23 mouse cellular contexts compared by ENCODE assay signal in the genomic region with DNA sequence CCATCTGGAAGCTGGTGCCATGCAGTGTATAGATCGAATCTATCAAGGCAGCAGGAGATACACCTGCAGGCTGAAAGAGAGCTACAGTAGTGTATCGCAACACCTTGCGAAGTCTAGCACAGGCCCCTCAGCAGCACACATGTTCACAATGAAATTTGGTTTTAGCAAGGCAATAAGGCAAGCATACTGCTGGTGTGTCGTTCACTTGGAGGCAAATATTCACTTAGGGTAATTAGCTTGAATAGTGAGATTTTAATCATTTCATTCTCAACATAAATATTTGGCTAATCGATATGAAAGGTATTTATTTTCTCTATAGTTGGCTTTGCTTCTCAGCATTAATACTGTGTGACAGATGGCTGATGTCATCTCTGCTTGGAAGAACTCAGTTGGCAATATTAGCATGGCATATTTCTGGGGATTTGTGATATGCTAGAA.
DNase-seq lines count a peak whose midpoint lies in the region; ATAC-seq and TF ChIP-seq lines count a peak whose summit lies in the region.
"Had no signal": no experiment of that assay in that cellular context is flagged by ENCODE, and none has a peak within 500 bp of the region (broad histone marks: within the 10 kb centered on the region; RNA-seq: fewer than 3 reads in every experiment).

No protein-coding gene starts in this region.

- ATAC-seq in forebrain, embryonic 13.5 days, result peak; percentile 63
- no peak for ATAC-seq in forebrain, embryonic 11.5 days (replicated peaks; ENCODE audit: low FRiP score)
- ATAC-seq in hindbrain, postnatal 0 days, result peak; percentile 75
- ATAC-seq in hindbrain, embryonic 13.5 days (ENCODE audit: low FRiP score), result no peak
- ATAC-seq in activated CD4-positive, CD25-positive, alpha-beta regulatory T cell, adult 4 months, result no peak
- ATAC-seq: CD4-positive, CD25-positive, alpha-beta regulatory T cell, adult 4 months; lung, postnatal 0 days; midbrain, embryonic 13.5 days had no signal

- no peaks in the 10 kb centered on the region for H3K36me3 ChIP-seq in forebrain, embryonic 13.5 days (ENCODE audit: poor library complexity, severe bottlenecking)
- H3K36me3 ChIP-seq in forebrain, embryonic 11.5 days (ENCODE audit: control insufficient read depth, insufficient read depth, low read length), result no peaks in the 10 kb centered on the region
- H3K36me3 ChIP-seq in hindbrain, postnatal 0 days (ENCODE audit: insufficient read depth, low read length), result no peaks in the 10 kb centered on the region
- no peaks in the 10 kb centered on the region for H3K36me3 ChIP-seq in hindbrain, embryonic 13.5 days
- H3K36me3 ChIP-seq: embryonic facial prominence, embryonic 12.5 days; heart, embryonic 10.5 days; limb, embryonic 15.5 days; liver, embryonic 15.5 days; midbrain, embryonic 13.5 days had no signal

- H3K4me2 ChIP-seq in forebrain, embryonic 13.5 days, result no peak overlapping the region
- H3K4me2 ChIP-seq in forebrain, embryonic 11.5 days (ENCODE audit: low read depth, low read length, severe bottlenecking), result no peak overlapping the region
- H3K4me2 ChIP-seq in hindbrain, postnatal 0 days (ENCODE audit: low read depth, low read length), result no peak overlapping the region
- no peak overlapping the region for H3K4me2 ChIP-seq in hindbrain, embryonic 13.5 days
- H3K4me2 ChIP-seq: embryonic facial prominence, embryonic 12.5 days; limb, embryonic 15.5 days; liver, embryonic 15.5 days; midbrain, embryonic 13.5 days had no signal

- WGBS in forebrain, embryonic 13.5 days, result 85% methylated on average over 5 of the region's 5 CpGs
- whole genome bisulfite sequencing in forebrain, embryonic 11.5 days, result 92% methylated on average over 5 of the region's 5 CpGs
- WGBS in hindbrain, postnatal 0 days, result 66% methylated on average over 5 of the region's 5 CpGs
- WGBS in hindbrain, embryonic 13.5 days, result 76% methylated on average over 5 of the region's 5 CpGs

- no peak overlapping the region for H3K4me3 ChIP-seq in forebrain, embryonic 13.5 days
- no peak overlapping the region for H3K4me3 ChIP-seq in forebrain, embryonic 11.5 days (ENCODE audit: low read depth, low read length)
- H3K4me3 ChIP-seq in hindbrain, postnatal 0 days (ENCODE audit: low read length), result no peak overlapping the region
- H3K4me3 ChIP-seq in hindbrain, embryonic 13.5 days, result no peak overlapping the region
- H3K4me3 ChIP-seq: embryonic facial prominence, embryonic 12.5 days; erythroblast, embryonic 14.5 days; heart, embryonic 10.5 days; limb, embryonic 15.5 days; liver, embryonic 15.5 days; midbrain, embryonic 13.5 days; myocyte had no signal

- H3K9ac ChIP-seq in forebrain, embryonic 13.5 days, result no peak overlapping the region
- H3K9ac ChIP-seq in forebrain, embryonic 11.5 days (ENCODE audit: low read length), result no peak overlapping the region
- H3K9ac ChIP-seq in hindbrain, postnatal 0 days (replicated peaks; ENCODE audit: low read length), result no peak overlapping the region
- H3K9ac ChIP-seq in hindbrain, embryonic 13.5 days, result no peak overlapping the region
- H3K9ac ChIP-seq: embryonic facial prominence, embryonic 12.5 days; limb, embryonic 15.5 days; liver, embryonic 15.5 days; midbrain, embryonic 13.5 days had no signal

- DNase-seq in forebrain, embryonic 11.5 days (ENCODE audit: low spot score), result no peak
- DNase-seq in hindbrain, postnatal 0 days (ENCODE audit: low spot score), result peak; percentile 27
- DNase-seq in cerebellum, adult 11-12 months, result peak; percentile 52
- peak; percentile 37 to 76 for DNase-seq in cerebellum, postnatal 14 days
- no peak for DNase-seq in lung, postnatal 14 days
- DNase-seq: adrenal gland, postnatal 14 days; kidney, adult 2 months; kidney, postnatal 10 days; right cerebral cortex, postnatal 14 days; spleen, adult 18-20 months; thymus, postnatal 14 days had no signal

- H3K4me1 ChIP-seq in forebrain, embryonic 13.5 days, result 0 out of 2 replicates have a peak, but pooled peaks cover 4% of the 10 kb centered on the region
- no peaks in the 10 kb centered on the region for H3K4me1 ChIP-seq in forebrain, embryonic 11.5 days (replicated peaks; ENCODE audit: control insufficient read depth, insufficient read depth, low read length)
- H3K4me1 ChIP-seq in hindbrain, postnatal 0 days (ENCODE audit: insufficient read depth, low read length), result no peaks in the 10 kb centered on the region
- H3K4me1 ChIP-seq in hindbrain, embryonic 13.5 days (replicated peaks), result no peaks in the 10 kb centered on the region
- H3K4me1 ChIP-seq: embryonic facial prominence, embryonic 12.5 days; heart, embryonic 10.5 days; limb, embryonic 15.5 days; liver, embryonic 15.5 days; midbrain, embryonic 13.5 days had no signal

- no peak for TF ChIP-seq CTCF in hindbrain, postnatal 0 days (IDR thresholded peaks at IDR 0.05; ENCODE audit: low read depth)

- H3K27ac ChIP-seq in forebrain, embryonic 13.5 days, result no peak overlapping the region
- no peak overlapping the region for H3K27ac ChIP-seq in forebrain, embryonic 11.5 days (ENCODE audit: low read depth, low read length)
- no peak overlapping the region for H3K27ac ChIP-seq in hindbrain, postnatal 0 days
- no peak overlapping the region for H3K27ac ChIP-seq in hindbrain, embryonic 13.5 days
- H3K27ac ChIP-seq: embryonic facial prominence, embryonic 12.5 days; heart, embryonic 10.5 days; limb, embryonic 15.5 days; liver, embryonic 15.5 days; midbrain, embryonic 13.5 days had no signal

- H3K27me3 ChIP-seq in forebrain, embryonic 13.5 days, result no peaks in the 10 kb centered on the region
- no peaks in the 10 kb centered on the region for H3K27me3 ChIP-seq in forebrain, embryonic 11.5 days (ENCODE audit: control insufficient read depth, insufficient read depth, low read length)
- H3K27me3 ChIP-seq in hindbrain, postnatal 0 days (ENCODE audit: insufficient read depth, low read length), result no peaks in the 10 kb centered on the region
- no peaks in the 10 kb centered on the region for H3K27me3 ChIP-seq in hindbrain, embryonic 13.5 days
- H3K27me3 ChIP-seq: embryonic facial prominence, embryonic 12.5 days; limb, embryonic 15.5 days; liver, embryonic 15.5 days; midbrain, embryonic 13.5 days had no signal

- no peaks in the 10 kb centered on the region for H3K9me3 ChIP-seq in forebrain, embryonic 13.5 days (replicated peaks)
- H3K9me3 ChIP-seq in forebrain, embryonic 11.5 days (ENCODE audit: control insufficient read depth, low read length), result no peaks in the 10 kb centered on the region
- H3K9me3 ChIP-seq in hindbrain, postnatal 0 days (ENCODE audit: low read length), result no peaks in the 10 kb centered on the region
- no peaks in the 10 kb centered on the region for H3K9me3 ChIP-seq in hindbrain, embryonic 13.5 days
- H3K9me3 ChIP-seq: embryonic facial prominence, embryonic 12.5 days; heart, embryonic 10.5 days; limb, embryonic 15.5 days; liver, embryonic 15.5 days; midbrain, embryonic 13.5 days had no signal

Comparison
In these comparisons a context has a peak if more than half of its experiments do, and no peak if none do; other contexts are left out.
1. ATAC-seq: peak in forebrain, embryonic 13.5 days (single experiment) and hindbrain, postnatal 0 days (single experiment); none in forebrain, embryonic 11.5 days (single experiment), hindbrain, embryonic 13.5 days (single experiment) and activated CD4-positive, CD25-positive, alpha-beta regulatory T cell, adult 4 months (single experiment).
2. DNase-seq: peak in hindbrain, postnatal 0 days (single experiment), cerebellum, adult 11-12 months (single experiment) and cerebellum, postnatal 14 days (2 of 2); none in forebrain, embryonic 11.5 days (single experiment) and lung, postnatal 14 days (single experiment).